Mouse (Mus musculus): ENCODE data around the gene Foxi1. TPM values are rescaled to one million over a fixed set of nuclear protein-coding genes. Genes with fewer than 3 reads are reported as not detected.

The Foxi1 gene
- total RNA-seq, 1 experiment: not detected

- in situ Hi-C loops (cut with MboI; ENCODE audit: low sequenced_read_pairs in 2 of 2, unreplicated experiment in 2 of 2): no loop called here
- no peak for TF ChIP-seq HCFC1 (IDR thresholded peaks at IDR 0.05; ENCODE audit: borderline replicate concordance, insufficient read depth, low read length)
- no peak for TF ChIP-seq MAFK (IDR thresholded peaks at IDR 0.05; ENCODE audit: insufficient read depth, low read depth, low read length)
- TF ChIP-seq CHD2 (IDR thresholded peaks at IDR 0.05; ENCODE audit: low read depth, low read length): no peak
- no peak for TF ChIP-seq ZC3H11A (IDR thresholded peaks at IDR 0.05; ENCODE audit: borderline replicate concordance, low read depth, low read length)
- TF ChIP-seq ZNF384 (IDR thresholded peaks at IDR 0.05; ENCODE audit: low read depth, low read length): no peak
- Histone ChIP-seq H3K36me3 (ENCODE audit: control insufficient read depth, insufficient read depth, low read length, poor library complexity, severe bottlenecking) (no peaks in the 10 kb centered on the region), H3K4me1 (ENCODE audit: control insufficient read depth in 2 of 2, insufficient read depth in 2 of 2, low read length in 2 of 2, poor library complexity in 1 of 2) (no peaks in the 10 kb centered on the region), H3K4me3 (ENCODE audit: insufficient read depth in 1 of 2, low read depth in 1 of 2, low read length in 2 of 2, poor library complexity in 1 of 2, severe bottlenecking in 1 of 2) (no peak overlapping the region), H3K9me3 (ENCODE audit: control insufficient read depth, insufficient read depth, low read depth, low read length) (no peaks in the 10 kb centered on the region), H3K27ac (ENCODE audit: insufficient read depth, low read depth, low read length, poor library complexity, severe bottlenecking) (no peak overlapping the region), H3K9ac (ENCODE audit: insufficient read depth, low read depth, low read length, poor library complexity, severe bottlenecking) (no peak overlapping the region)
- no peak for DNase-seq (ENCODE audit: low read depth, low spot score)
These were observed 36.7 kb downstream of the Foxi1 start for GRCm38 (mm10) chr11:34171221-34171620.

GRCm38 (mm10) chr11:34169464-34169894 lies 38.4 kb downstream of the Foxi1 start:
- no peaks in the 10 kb centered on the region for H3K4me1 ChIP-seq (ENCODE audit: control insufficient read depth in 2 of 2, insufficient read depth in 2 of 2, low read length in 2 of 2, poor library complexity in 1 of 2)
- TF ChIP-seq ZC3H11A (IDR thresholded peaks at IDR 0.05; ENCODE audit: borderline replicate concordance, low read depth, low read length) (no peak), ZNF384 (IDR thresholded peaks at IDR 0.05; ENCODE audit: low read depth, low read length) (no peak), CHD2 (IDR thresholded peaks at IDR 0.05; ENCODE audit: low read depth, low read length) (no peak), MAFK (IDR thresholded peaks at IDR 0.05; ENCODE audit: insufficient read depth, low read depth, low read length) (no peak), HCFC1 (IDR thresholded peaks at IDR 0.05; ENCODE audit: borderline replicate concordance, insufficient read depth, low read length) (no peak)
- H3K36me3 ChIP-seq (ENCODE audit: control insufficient read depth, insufficient read depth, low read length, poor library complexity, severe bottlenecking): no peaks in the 10 kb centered on the region
- H3K27ac ChIP-seq (ENCODE audit: insufficient read depth, low read depth, low read length, poor library complexity, severe bottlenecking): no peak overlapping the region
- no peaks in the 10 kb centered on the region for H3K9me3 ChIP-seq (ENCODE audit: control insufficient read depth, insufficient read depth, low read depth, low read length)
- DNase-seq (ENCODE audit: low read depth, low spot score): no peak
- H3K4me3 ChIP-seq (ENCODE audit: insufficient read depth in 1 of 2, low read depth in 1 of 2, low read length in 2 of 2, poor library complexity in 1 of 2, severe bottlenecking in 1 of 2): no peak overlapping the region
- in situ Hi-C loops (cut with MboI; ENCODE audit: low sequenced_read_pairs in 2 of 2, unreplicated experiment in 2 of 2): no loop called here
- H3K9ac ChIP-seq (ENCODE audit: insufficient read depth, low read depth, low read length, poor library complexity, severe bottlenecking): no peak overlapping the region

GRCm38 (mm10) chr11:34166392-34166791 lies 41.5 kb downstream of the Foxi1 start:
- in situ Hi-C loops (cut with MboI; ENCODE audit: low sequenced_read_pairs in 2 of 2, unreplicated experiment in 2 of 2): no loop called here
- H3K4me3 ChIP-seq (ENCODE audit: insufficient read depth in 1 of 2, low read depth in 1 of 2, low read length in 2 of 2, poor library complexity in 1 of 2, severe bottlenecking in 1 of 2): no peak overlapping the region
- H3K9ac ChIP-seq (ENCODE audit: insufficient read depth, low read depth, low read length, poor library complexity, severe bottlenecking): no peak overlapping the region
- no peak for TF ChIP-seq ZC3H11A (IDR thresholded peaks at IDR 0.05; ENCODE audit: borderline replicate concordance, low read depth, low read length)
- TF ChIP-seq ZNF384 (IDR thresholded peaks at IDR 0.05; ENCODE audit: low read depth, low read length): no peak
- no peak for TF ChIP-seq MAFK (IDR thresholded peaks at IDR 0.05; ENCODE audit: insufficient read depth, low read depth, low read length)
- TF ChIP-seq HCFC1 (IDR thresholded peaks at IDR 0.05; ENCODE audit: borderline replicate concordance, insufficient read depth, low read length): no peak
- no peak for TF ChIP-seq CHD2 (IDR thresholded peaks at IDR 0.05; ENCODE audit: low read depth, low read length)
- no peaks in the 10 kb centered on the region for H3K9me3 ChIP-seq (ENCODE audit: control insufficient read depth, insufficient read depth, low read depth, low read length)
- DNase-seq (ENCODE audit: low read depth, low spot score): no peak
- no peak overlapping the region for H3K27ac ChIP-seq (ENCODE audit: insufficient read depth, low read depth, low read length, poor library complexity, severe bottlenecking)
- H3K4me1 ChIP-seq (ENCODE audit: control insufficient read depth in 2 of 2, insufficient read depth in 2 of 2, low read length in 2 of 2, poor library complexity in 1 of 2): no peaks in the 10 kb centered on the region
- no peaks in the 10 kb centered on the region for H3K36me3 ChIP-seq (ENCODE audit: control insufficient read depth, insufficient read depth, low read length, poor library complexity, severe bottlenecking)

GRCm38 (mm10) chr11:34165278-34165677 lies 42.6 kb downstream of the Foxi1 start:
- H3K4me3 ChIP-seq (ENCODE audit: insufficient read depth in 1 of 2, low read depth in 1 of 2, low read length in 2 of 2, poor library complexity in 1 of 2, severe bottlenecking in 1 of 2): no peak overlapping the region
- no peak overlapping the region for H3K9ac ChIP-seq (ENCODE audit: insufficient read depth, low read depth, low read length, poor library complexity, severe bottlenecking)
- no peak overlapping the region for H3K27ac ChIP-seq (ENCODE audit: insufficient read depth, low read depth, low read length, poor library complexity, severe bottlenecking)
- DNase-seq (ENCODE audit: low read depth, low spot score): no peak
- no peak for TF ChIP-seq MAFK (IDR thresholded peaks at IDR 0.05; ENCODE audit: insufficient read depth, low read depth, low read length)
- TF ChIP-seq CHD2 (IDR thresholded peaks at IDR 0.05; ENCODE audit: low read depth, low read length): no peak
- TF ChIP-seq ZC3H11A (IDR thresholded peaks at IDR 0.05; ENCODE audit: borderline replicate concordance, low read depth, low read length): no peak
- TF ChIP-seq ZNF384 (IDR thresholded peaks at IDR 0.05; ENCODE audit: low read depth, low read length): no peak
- TF ChIP-seq HCFC1 (IDR thresholded peaks at IDR 0.05; ENCODE audit: borderline replicate concordance, insufficient read depth, low read length): no peak
- in situ Hi-C loops (cut with MboI; ENCODE audit: low sequenced_read_pairs in 2 of 2, unreplicated experiment in 2 of 2): no loop called here
- H3K9me3 ChIP-seq (ENCODE audit: control insufficient read depth, insufficient read depth, low read depth, low read length): no peaks in the 10 kb centered on the region
- H3K36me3 ChIP-seq (ENCODE audit: control insufficient read depth, insufficient read depth, low read length, poor library complexity, severe bottlenecking): no peaks in the 10 kb centered on the region
- no peaks in the 10 kb centered on the region for H3K4me1 ChIP-seq (ENCODE audit: control insufficient read depth in 2 of 2, insufficient read depth in 2 of 2, low read length in 2 of 2, poor library complexity in 1 of 2)

- H3K27ac ChIP-seq (ENCODE audit: insufficient read depth, low read depth, low read length, poor library complexity, severe bottlenecking): no peak overlapping the region
- in situ Hi-C loops (cut with MboI; ENCODE audit: low sequenced_read_pairs in 2 of 2, unreplicated experiment in 2 of 2): no loop called here
- H3K9ac ChIP-seq (ENCODE audit: insufficient read depth, low read depth, low read length, poor library complexity, severe bottlenecking): no peak overlapping the region
- H3K36me3 ChIP-seq (ENCODE audit: control insufficient read depth, insufficient read depth, low read length, poor library complexity, severe bottlenecking): no peaks in the 10 kb centered on the region
- DNase-seq (ENCODE audit: low read depth, low spot score): no peak
- TF ChIP-seq ZC3H11A (IDR thresholded peaks at IDR 0.05; ENCODE audit: borderline replicate concordance, low read depth, low read length) (no peak), CHD2 (IDR thresholded peaks at IDR 0.05; ENCODE audit: low read depth, low read length) (no peak), MAFK (IDR thresholded peaks at IDR 0.05; ENCODE audit: insufficient read depth, low read depth, low read length) (no peak), ZNF384 (IDR thresholded peaks at IDR 0.05; ENCODE audit: low read depth, low read length) (no peak), HCFC1 (IDR thresholded peaks at IDR 0.05; ENCODE audit: borderline replicate concordance, insufficient read depth, low read length) (no peak)
- H3K9me3 ChIP-seq (ENCODE audit: control insufficient read depth, insufficient read depth, low read depth, low read length): no peaks in the 10 kb centered on the region
- no peak overlapping the region for H3K4me3 ChIP-seq (ENCODE audit: insufficient read depth in 1 of 2, low read depth in 1 of 2, low read length in 2 of 2, poor library complexity in 1 of 2, severe bottlenecking in 1 of 2)
- H3K4me1 ChIP-seq (ENCODE audit: control insufficient read depth in 2 of 2, insufficient read depth in 2 of 2, low read length in 2 of 2, poor library complexity in 1 of 2): no peaks in the 10 kb centered on the region
These were observed 49.0 kb downstream of the Foxi1 start for GRCm38 (mm10) chr11:34158916-34159315.

Measured in ES-E14 (cell line).